Mouse (Mus musculus): Measurements from ENCODE around the gene Sebox.

Sebox gene

DNA sequence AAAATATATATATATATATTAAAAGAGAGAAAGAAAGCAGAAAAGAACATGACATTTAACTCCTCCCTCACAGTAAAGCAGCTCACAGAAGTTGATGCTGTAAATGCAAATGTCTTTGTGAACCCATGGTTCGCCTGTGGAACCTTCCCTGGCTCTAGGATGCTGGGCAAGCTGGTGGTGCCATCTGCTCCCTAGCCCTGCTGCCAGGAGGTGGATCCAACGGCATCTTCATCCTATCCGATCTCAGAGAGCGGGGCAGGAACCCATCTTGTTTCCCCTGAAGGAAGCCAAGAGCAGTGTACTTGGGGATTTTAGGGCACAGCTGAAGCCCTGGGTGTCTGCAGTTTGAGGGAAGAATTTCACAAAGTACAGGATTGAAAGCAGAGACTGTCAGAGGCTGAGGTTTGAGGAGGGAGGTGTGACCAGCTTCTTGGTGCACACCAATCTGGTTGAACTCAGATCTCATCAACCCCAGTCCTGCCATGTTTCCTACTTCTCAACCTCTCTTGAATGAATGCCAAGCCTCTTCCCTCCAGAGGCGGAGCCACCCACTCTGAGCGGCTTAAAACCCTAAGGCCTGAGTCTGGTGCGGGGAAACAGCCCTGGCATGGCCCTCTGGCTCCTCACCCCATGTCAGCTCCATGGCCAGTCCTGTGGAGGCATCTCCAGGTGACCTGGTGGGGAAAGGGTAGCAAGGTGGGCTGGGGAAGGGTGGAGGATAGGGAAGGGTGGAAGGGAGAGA lies at the start of gene Sebox:
Sebox (plus strand) TSS at position 539 of the 742 bp plus-strand sequence.
- Histone ChIP-seq H3K36me3 (ENCODE audit: control insufficient read depth, insufficient read depth, low read length, poor library complexity, severe bottlenecking) (peaks cover 7% of the 10 kb centered on the region), H3K27me3 (ENCODE audit: control insufficient read depth, insufficient read depth, low read length, poor library complexity, severe bottlenecking) (no peaks in the 10 kb centered on the region)
- no peak for DNase-seq (ENCODE audit: low read depth, low spot score)

DNA sequence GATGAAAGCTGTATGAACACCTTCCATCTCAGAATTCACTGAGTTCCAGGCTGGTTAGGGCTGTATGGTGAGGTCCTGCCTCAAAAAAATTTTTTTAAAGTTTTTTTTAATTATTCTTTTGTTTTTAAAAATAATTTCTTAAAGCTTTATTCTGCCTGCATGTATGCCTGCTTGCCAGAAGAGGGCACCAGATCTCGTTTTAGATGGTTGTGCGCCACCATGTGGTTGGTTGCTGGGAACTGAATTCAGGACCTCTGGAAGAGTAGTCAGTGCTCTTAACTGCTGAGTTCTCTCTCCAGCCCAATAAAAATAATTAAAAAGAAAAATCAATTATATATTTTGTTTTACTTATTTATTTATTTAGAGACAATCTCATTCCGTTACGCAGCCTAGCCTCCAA lies 49.6 kb upstream of the Sebox start:
- H3K27me3 ChIP-seq (ENCODE audit: control insufficient read depth, insufficient read depth, low read length, poor library complexity, severe bottlenecking): no peaks in the 10 kb centered on the region
- no peaks in the 10 kb centered on the region for H3K36me3 ChIP-seq (ENCODE audit: control insufficient read depth, insufficient read depth, low read length, poor library complexity, severe bottlenecking)
- peak; percentile 86 for DNase-seq (ENCODE audit: low read depth, low spot score)

DNA sequence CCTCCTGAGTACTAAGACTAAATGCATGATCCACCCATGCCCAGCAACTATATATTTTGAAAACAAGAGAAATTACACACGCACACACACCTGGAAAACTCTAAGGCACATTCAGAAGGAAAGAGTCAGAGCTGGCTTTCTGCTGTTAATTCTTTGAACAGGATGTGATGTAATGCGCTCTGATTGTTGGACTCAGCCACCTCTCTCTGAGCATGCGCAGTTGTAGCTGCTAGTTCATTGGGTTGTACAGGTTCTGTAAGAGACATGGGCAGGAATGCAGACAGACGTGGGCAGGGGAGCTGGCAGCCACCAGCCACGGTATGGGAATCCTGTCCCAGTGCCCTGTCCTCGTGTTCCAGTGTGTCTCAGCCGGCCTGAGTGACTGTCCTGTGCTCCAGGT lies 49.0 kb upstream of the Sebox start:
- DNase-seq (ENCODE audit: low read depth, low spot score): no peak
- no peaks in the 10 kb centered on the region for H3K27me3 ChIP-seq (ENCODE audit: control insufficient read depth, insufficient read depth, low read length, poor library complexity, severe bottlenecking)
- no peaks in the 10 kb centered on the region for H3K36me3 ChIP-seq (ENCODE audit: control insufficient read depth, insufficient read depth, low read length, poor library complexity, severe bottlenecking)

DNA sequence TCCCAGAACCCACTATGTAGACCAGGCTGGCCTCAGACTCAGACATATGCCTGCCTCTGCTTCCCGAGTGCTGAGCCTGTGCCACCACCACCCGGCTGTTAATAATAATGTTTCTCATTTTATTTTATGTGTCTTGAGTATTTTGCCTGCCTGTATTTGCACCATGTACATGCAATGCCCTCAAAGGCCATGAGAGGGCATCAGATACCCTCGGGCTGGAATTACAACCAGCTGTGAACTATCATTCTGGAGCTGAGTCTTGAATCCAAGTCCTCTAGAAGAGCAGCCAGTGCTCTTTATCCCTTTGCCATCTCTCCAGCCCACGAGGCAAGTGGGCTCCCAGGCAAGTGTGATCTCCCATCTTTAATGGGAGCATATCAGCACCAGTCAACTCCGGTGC lies 47.9 kb upstream of the Sebox start:
- H3K36me3 ChIP-seq (ENCODE audit: control insufficient read depth, insufficient read depth, low read length, poor library complexity, severe bottlenecking): no peaks in the 10 kb centered on the region
- H3K27me3 ChIP-seq (ENCODE audit: control insufficient read depth, insufficient read depth, low read length, poor library complexity, severe bottlenecking): no peaks in the 10 kb centered on the region
- DNase-seq (ENCODE audit: low read depth, low spot score): peak; percentile 54

DNA sequence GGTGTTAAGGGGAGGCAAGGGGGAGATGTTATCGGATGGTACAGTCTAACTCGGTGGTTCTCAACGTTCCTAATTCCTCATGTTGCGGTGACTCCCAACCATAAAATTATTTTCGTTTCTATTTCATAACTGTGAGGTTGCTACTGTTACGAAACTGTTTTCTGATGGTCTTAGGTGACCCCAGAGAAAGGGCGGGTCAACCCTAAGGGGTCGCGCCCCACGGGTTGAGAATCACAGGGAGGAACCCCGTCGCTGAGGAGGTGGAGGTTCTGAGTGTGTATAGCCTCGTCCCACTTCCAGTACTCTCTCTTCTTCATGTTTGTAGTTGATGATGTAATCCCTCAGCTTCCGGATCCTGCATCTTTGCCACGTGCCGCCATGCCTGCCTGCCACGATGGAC lies 44.5 kb upstream of the Sebox start:
- Histone ChIP-seq H3K36me3 (ENCODE audit: control insufficient read depth, insufficient read depth, low read length, poor library complexity, severe bottlenecking) (no peaks in the 10 kb centered on the region), H3K27me3 (ENCODE audit: control insufficient read depth, insufficient read depth, low read length, poor library complexity, severe bottlenecking) (no peaks in the 10 kb centered on the region)
- no peak for DNase-seq (ENCODE audit: low read depth, low spot score)

DNA sequence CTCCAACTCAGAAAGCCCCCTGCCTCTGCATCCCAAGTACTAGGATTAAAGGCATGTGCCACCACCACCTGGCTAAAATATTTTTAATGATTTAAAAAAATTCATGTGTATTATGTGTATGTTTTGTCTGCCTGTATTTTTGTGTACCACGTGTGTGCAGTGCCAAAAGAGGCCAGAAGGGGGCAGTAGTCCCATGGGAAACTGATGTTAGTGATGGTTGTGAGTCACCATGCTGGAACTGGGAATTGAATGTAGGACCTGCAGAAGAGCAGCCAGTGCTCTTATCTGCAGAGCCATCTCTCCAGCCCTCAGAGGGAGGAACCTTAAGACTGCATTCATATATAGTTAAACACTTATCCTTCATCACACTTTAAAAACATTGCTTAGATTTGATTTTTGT lies 41.4 kb upstream of the Sebox start:
- peak; percentile 32 for DNase-seq (ENCODE audit: low read depth, low spot score)
- H3K36me3 ChIP-seq (ENCODE audit: control insufficient read depth, insufficient read depth, low read length, poor library complexity, severe bottlenecking): no peaks in the 10 kb centered on the region
- no peaks in the 10 kb centered on the region for H3K27me3 ChIP-seq (ENCODE audit: control insufficient read depth, insufficient read depth, low read length, poor library complexity, severe bottlenecking)

DNA sequence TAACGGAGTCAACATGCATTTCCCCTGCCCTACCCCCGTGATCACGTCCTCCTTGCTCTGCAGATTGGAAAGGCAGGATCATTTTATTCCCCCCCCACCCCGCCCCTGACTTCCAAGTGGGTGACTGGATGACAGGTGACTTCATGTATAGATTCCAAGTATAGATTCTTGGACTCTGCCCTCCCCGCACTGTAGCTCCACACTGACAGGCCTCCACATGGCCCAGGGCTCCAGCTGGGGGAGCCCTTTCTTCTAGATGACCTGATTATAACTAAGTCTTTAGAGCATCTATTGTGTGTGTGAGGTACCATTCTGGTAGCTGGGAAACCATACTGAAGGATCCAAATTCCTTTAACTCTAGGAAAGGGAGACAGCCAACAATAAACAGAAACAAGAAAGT lies 40.6 kb upstream of the Sebox start:
- Histone ChIP-seq H3K36me3 (ENCODE audit: control insufficient read depth, insufficient read depth, low read length, poor library complexity, severe bottlenecking) (no peaks in the 10 kb centered on the region), H3K27me3 (ENCODE audit: control insufficient read depth, insufficient read depth, low read length, poor library complexity, severe bottlenecking) (no peaks in the 10 kb centered on the region)
- DNase-seq (ENCODE audit: low read depth, low spot score): no peak

DNA sequence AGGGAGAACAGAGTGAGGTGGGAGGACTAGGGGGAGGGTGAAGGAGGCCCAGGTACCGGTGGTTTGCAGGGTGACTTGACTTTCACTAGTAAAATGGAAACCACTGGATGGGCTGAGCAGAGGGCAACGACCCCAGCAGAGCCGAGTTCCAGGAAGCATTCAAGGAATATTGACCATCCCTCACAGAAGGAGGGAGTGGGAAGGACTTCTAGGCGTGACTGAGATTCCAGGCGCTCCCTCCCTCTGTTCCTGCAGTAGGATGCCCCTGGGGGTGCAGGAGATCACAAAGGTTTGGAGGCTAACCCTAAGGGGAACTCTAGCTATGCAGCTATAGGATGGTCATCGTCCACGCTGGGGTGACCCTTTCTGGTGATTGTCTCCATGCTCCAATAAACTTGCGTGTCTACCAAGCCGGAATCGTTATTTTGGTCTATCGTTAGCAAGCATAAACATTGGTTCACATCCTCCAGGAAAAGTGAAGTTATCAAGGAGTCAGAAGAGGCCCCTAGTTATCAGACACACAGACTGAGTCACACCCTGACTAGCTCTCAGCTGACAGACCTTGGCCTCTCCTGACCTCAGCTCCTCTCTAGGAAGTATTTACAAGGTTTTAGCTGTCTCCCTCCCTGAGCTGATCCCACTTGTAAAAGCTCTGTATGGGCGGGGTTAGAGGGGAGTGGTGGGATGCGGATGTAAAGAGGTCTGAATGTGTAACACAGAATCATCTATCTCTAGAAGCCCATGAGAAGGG lies 39.8 kb upstream of the Sebox start:
- no peaks in the 10 kb centered on the region for H3K27me3 ChIP-seq (ENCODE audit: control insufficient read depth, insufficient read depth, low read length, poor library complexity, severe bottlenecking)
- no peaks in the 10 kb centered on the region for H3K36me3 ChIP-seq (ENCODE audit: control insufficient read depth, insufficient read depth, low read length, poor library complexity, severe bottlenecking)
- DNase-seq (ENCODE audit: low read depth, low spot score): no peak

DNA sequence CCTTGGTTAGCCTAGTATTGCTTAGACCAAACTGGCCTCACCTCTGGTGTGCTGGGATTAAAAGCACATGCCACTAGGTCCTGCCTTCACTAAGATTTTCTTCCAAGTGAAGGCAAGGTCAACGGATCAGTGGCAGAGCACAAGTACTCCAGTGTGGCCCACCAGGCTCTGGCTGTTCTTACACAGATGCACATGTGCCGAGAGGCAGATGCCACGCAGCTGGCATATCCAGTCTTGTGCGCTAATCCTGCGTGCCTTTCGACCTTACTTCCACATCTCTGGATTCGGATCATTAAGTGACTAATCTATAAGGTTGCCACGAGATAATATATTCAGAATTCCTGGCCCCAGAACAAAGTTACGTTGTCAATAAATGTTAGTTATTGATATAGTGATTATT lies 38.1 kb upstream of the Sebox start:
- no peak for DNase-seq (ENCODE audit: low read depth, low spot score)
- Histone ChIP-seq H3K36me3 (ENCODE audit: control insufficient read depth, insufficient read depth, low read length, poor library complexity, severe bottlenecking) (no peaks in the 10 kb centered on the region), H3K27me3 (ENCODE audit: control insufficient read depth, insufficient read depth, low read length, poor library complexity, severe bottlenecking) (no peaks in the 10 kb centered on the region)

DNA sequence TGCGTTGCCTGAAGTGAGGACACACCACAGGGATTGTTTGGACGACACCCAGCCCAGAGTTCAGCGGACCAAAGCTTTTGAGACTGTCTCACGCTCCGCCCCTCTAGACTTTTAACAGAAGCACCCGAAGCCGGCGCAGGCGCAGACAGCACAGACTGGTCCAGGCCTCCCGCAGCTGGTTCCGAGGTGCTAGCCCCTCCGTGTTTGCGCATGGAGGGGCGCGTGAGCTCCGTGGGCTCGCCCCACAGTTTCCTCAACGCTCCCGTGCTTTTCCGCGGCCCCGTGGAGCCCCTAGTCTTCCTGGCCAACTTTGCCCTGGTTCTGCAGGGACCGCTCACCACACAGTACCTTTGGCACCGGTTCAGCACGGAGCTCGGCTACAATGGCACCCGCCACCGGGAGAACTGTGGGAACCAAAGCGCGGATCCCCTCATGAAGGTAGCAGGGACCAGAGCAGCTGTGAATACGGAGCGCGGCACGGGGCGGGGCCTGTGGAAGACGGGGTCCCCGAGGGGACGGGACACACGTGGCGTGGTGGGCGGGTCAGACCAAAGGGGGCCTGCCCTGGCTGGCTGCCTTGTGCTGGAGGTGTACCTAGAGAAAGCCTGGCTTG lies 37.6 kb upstream of the Sebox start, which contains the start of gene Slc46a1:
Slc46a1 (plus strand) TSS at position 130 of the 613 bp plus-strand sequence.
- peak; percentile 73 for DNase-seq (ENCODE audit: low read depth, low spot score)
- no peaks in the 10 kb centered on the region for H3K27me3 ChIP-seq (ENCODE audit: control insufficient read depth, insufficient read depth, low read length, poor library complexity, severe bottlenecking)
- H3K36me3 ChIP-seq (ENCODE audit: control insufficient read depth, insufficient read depth, low read length, poor library complexity, severe bottlenecking): no peaks in the 10 kb centered on the region

DNA sequence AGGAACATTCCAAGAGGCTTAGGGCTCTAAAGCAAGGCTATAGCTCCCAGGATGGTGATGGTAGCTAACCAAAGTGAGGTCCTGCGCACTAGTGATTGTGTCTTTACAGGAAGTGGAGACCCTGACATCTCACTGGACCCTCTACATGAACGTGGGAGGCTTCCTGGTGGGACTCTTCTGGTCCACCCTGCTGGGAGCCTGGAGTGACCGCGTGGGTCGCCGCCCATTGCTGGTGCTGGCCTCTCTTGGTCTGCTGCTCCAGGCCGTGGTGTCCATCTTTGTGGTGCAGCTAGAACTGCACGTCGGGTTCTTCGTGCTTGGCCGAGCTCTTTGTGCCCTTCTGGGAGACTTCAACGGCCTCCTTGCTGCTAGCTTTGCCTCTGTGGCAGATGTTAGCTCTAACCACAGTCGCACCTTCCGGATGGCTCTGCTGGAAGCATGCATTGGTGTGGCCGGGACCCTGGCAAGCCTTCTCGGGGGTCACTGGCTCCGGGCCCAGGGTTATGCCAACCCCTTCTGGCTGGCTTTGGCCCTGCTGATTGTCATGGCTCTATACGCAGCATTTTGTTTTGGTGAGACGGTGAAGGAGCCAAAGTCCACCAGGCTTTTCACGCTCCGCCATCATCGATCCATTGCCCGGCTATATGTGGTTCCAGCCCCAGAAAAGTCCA lies 36.9 kb upstream of the Sebox start:
- H3K27me3 ChIP-seq (ENCODE audit: control insufficient read depth, insufficient read depth, low read length, poor library complexity, severe bottlenecking): no peaks in the 10 kb centered on the region
- DNase-seq (ENCODE audit: low read depth, low spot score): no peak
- no peaks in the 10 kb centered on the region for H3K36me3 ChIP-seq (ENCODE audit: control insufficient read depth, insufficient read depth, low read length, poor library complexity, severe bottlenecking)

DNA sequence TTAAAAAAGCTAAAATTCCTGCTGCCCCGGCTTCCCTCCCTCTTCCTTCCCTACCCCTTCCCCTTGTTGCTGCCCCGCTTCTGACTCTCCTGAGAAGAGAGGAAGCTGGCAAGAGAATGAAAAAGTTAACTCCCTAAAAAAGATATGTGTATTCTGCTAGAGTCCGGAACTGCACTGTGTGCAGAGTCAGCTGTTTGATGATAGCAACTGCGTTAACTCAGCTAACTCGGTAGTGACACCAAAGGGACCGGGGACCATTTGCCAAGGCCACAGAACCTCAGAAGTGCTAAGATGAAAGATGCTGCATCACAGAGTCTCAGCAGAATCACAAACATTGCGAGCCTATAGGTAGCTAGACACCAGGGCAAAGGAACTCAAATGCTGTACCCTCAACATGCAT lies 35.7 kb upstream of the Sebox start:
- Histone ChIP-seq H3K36me3 (ENCODE audit: control insufficient read depth, insufficient read depth, low read length, poor library complexity, severe bottlenecking) (no peaks in the 10 kb centered on the region), H3K27me3 (ENCODE audit: control insufficient read depth, insufficient read depth, low read length, poor library complexity, severe bottlenecking) (no peaks in the 10 kb centered on the region)
- no peak for DNase-seq (ENCODE audit: low read depth, low spot score)

DNA sequence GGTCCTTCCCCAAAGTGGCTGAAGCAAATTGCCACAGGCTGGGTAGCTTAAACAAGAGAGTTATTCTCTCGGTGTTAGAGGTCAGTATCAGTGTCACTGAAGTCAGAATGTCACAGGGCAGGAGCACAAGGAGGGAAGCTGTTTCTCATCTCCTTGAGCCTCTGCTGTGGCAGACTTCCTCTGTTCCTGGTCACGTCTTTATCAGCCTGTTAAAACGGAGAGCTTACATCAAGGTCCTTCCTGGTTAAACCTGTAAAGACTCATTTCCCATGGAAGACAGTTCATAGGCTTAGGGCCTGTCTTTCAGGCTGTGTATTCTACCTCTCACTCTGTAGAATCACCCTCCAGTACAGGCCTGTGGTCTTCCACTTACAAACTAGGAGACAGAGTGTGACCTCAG lies 35.3 kb upstream of the Sebox start:
- no peaks in the 10 kb centered on the region for H3K27me3 ChIP-seq (ENCODE audit: control insufficient read depth, insufficient read depth, low read length, poor library complexity, severe bottlenecking)
- no peaks in the 10 kb centered on the region for H3K36me3 ChIP-seq (ENCODE audit: control insufficient read depth, insufficient read depth, low read length, poor library complexity, severe bottlenecking)
- DNase-seq (ENCODE audit: low read depth, low spot score): no peak

DNA sequence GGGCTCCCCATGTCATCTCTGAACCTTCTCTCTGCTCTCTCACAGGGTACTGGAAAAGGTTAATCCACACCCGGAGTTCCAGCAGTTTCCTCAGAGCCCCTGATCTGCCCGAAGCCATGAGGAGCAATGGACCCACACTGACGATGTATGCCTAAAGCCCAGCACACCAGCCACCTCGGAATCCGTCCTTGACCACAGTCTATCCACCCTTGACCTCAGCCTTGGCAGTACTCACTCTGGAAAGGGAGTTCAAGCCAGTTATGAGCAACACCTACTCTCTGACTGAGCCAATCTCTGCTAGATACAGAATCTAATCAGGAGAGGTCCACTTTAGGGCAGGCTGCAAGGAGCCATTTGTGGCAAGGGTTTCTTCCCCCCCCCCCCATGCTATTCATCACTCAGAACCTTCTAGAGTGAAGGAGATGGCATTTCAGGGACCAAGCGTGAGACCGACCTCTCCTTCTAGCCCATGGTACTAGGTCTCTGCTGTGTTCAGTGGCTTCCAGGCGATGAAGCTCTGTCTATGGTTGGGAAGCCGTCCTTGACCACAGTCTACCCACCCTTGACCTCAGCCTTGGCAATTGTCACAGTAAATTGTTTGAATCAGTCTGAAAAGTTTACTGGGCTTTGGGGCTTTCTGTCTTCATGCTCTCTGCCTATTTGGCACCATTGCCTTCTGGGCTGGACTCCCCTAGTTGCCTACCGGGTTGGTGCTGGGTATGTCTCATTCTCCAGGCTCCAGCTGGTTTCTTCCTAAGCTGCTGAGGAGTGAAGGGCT lies 31.7 kb upstream of the Sebox start:
- H3K36me3 ChIP-seq (ENCODE audit: control insufficient read depth, insufficient read depth, low read length, poor library complexity, severe bottlenecking): no peaks in the 10 kb centered on the region
- no peaks in the 10 kb centered on the region for H3K27me3 ChIP-seq (ENCODE audit: control insufficient read depth, insufficient read depth, low read length, poor library complexity, severe bottlenecking)
- DNase-seq (ENCODE audit: low read depth, low spot score): no peak
